Mouse (Mus musculus): ENCODE data around the gene Jmjd4.

- TF ChIP-seq CTCF (IDR thresholded peaks at IDR 0.05; ENCODE audit: borderline replicate concordance, extremely low read depth, insufficient read depth, insufficient read length): no peak
- no peak for TF ChIP-seq POLR2A (IDR thresholded peaks at IDR 0.05; ENCODE audit: borderline replicate concordance, extremely low read depth, insufficient read depth, insufficient read length, poor library complexity, severe bottlenecking)
Observed at GRCm38 (mm10) chr11:59496672-59497310, 46.9 kb downstream of the Jmjd4 start.
